Mouse (Mus musculus): ENCODE results near the gene Rela.

DNA sequence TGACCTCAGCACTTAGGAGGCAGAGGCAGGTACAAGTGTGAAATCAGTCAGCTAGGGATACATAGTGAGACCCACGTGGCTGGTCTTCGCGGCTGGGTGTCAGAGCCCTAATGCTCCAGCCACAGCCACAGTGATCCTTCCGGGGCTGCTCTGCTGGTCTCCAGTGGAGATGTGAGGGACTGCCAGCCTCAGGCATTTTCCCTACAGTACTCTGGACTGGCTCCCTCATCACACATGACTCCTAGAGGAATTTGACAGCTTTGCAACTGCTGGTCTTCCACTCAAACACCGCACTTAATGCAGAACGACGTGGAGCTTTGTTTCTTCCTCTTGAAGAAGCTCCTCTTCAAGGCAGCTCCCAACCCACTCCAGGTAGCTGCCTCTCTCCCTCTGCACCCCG is 31.1 kb upstream of the Rela start:
- TF ChIP-seq CTCF (IDR thresholded peaks at IDR 0.05; ENCODE audit: borderline replicate concordance, extremely low read depth, insufficient read depth, insufficient read length) (no peak), POLR2A (IDR thresholded peaks at IDR 0.05; ENCODE audit: borderline replicate concordance, extremely low read depth, insufficient read depth, insufficient read length, poor library complexity, severe bottlenecking) (no peak)
